Mouse (Mus musculus): ENCODE results near the gene Zfp870. TPM values are rescaled to one million over a fixed set of nuclear protein-coding genes. Genes with fewer than 3 reads are reported as not detected.

Gene Zfp870
- polyA plus RNA-seq, 1 experiment = 0.99 TPM

GRCm38 (mm10) chr17:32830418-32830782 lies 61.0 kb downstream of the Zfp870 start:
- H3K79me3 ChIP-seq (ENCODE audit: low read depth) = peaks cover 12% of the 10 kb centered on the region
- H3K4me3 ChIP-seq (ENCODE audit: insufficient read depth, poor library complexity, severe bottlenecking) = peak overlapping the region; percentile 68
- no peak for TF ChIP-seq CEBPB (IDR thresholded peaks at IDR 0.05; ENCODE audit: low read depth)
- TF ChIP-seq MYOG (IDR thresholded peaks at IDR 0.05; ENCODE audit: control insufficient read depth, extremely low read depth, insufficient read length) = no peak
- no peak for TF ChIP-seq MAX (IDR thresholded peaks at IDR 0.05)
- no peak for TF ChIP-seq MYOD1 (IDR thresholded peaks at IDR 0.05; ENCODE audit: control insufficient read depth, insufficient read length, low read depth)
- no peak overlapping the region for H3ac ChIP-seq (ENCODE audit: control insufficient read depth, insufficient read length, low read depth)
- H3K27me3 ChIP-seq (ENCODE audit: control insufficient read depth, insufficient read depth, insufficient read length) = no peaks in the 10 kb centered on the region
- H3K36me3 ChIP-seq (ENCODE audit: control insufficient read depth, insufficient read depth) = peaks cover 3% of the 10 kb centered on the region
- peaks cover 20% of the 10 kb centered on the region for H3K79me2 ChIP-seq (ENCODE audit: control insufficient read depth, insufficient read depth)

- H3K27me3 ChIP-seq (ENCODE audit: control insufficient read depth, insufficient read depth, insufficient read length) = no peaks in the 10 kb centered on the region
- H3ac ChIP-seq (ENCODE audit: control insufficient read depth, insufficient read length, low read depth) = peak within 1 kb of the TSS; percentile 97
- H3K79me3 ChIP-seq (ENCODE audit: low read depth) = peaks cover 14% of the 10 kb centered on the region
- H3K4me3 ChIP-seq (ENCODE audit: insufficient read depth, poor library complexity, severe bottlenecking) = peak within 1 kb of the TSS; percentile 68
- TF ChIP-seq CEBPB (IDR thresholded peaks at IDR 0.05; ENCODE audit: low read depth) (no peak), MAX (IDR thresholded peaks at IDR 0.05) (no peak), MYOG (IDR thresholded peaks at IDR 0.05; ENCODE audit: control insufficient read depth, extremely low read depth, insufficient read length) (no peak), CTCF (IDR thresholded peaks at IDR 0.05; ENCODE audit: control insufficient read depth, insufficient read depth, insufficient read length) (no peak), MYOD1 (IDR thresholded peaks at IDR 0.05; ENCODE audit: control insufficient read depth, insufficient read length, low read depth) (no peak), FOSL1 (IDR thresholded peaks at IDR 0.05; ENCODE audit: insufficient read depth, low read length, poor library complexity, severe bottlenecking) (no peak), USF1 (IDR thresholded peaks at IDR 0.05; ENCODE audit: low read depth) (no peak)
- peaks cover 8% of the 10 kb centered on the region for H3K36me3 ChIP-seq (ENCODE audit: control insufficient read depth, insufficient read depth)
- peaks cover 20% of the 10 kb centered on the region for H3K79me2 ChIP-seq (ENCODE audit: control insufficient read depth, insufficient read depth)
These were observed 61.7 kb downstream of the Zfp870 start, which contains the start of gene Zfp799 for GRCm38 (mm10) chr17:32829540-32830417. Zfp799 (minus strand) TSS chr17:32830261.

Other genes with a start within 250 kb of the Zfp870 start
- 0.13 TPM for gene Cyp4f40, start 232.7 kb downstream of the Zfp870 start, polyA plus RNA-seq (2012; fragmentation: generic; extraction: Trizol)
- not detected for gene Cyp4f15, start 206.0 kb downstream of the Zfp870 start, polyA plus RNA-seq (2012; fragmentation: generic; extraction: Trizol)
- gene Zfp871, start 103.4 kb downstream of the Zfp870 start, polyA plus RNA-seq (2012; fragmentation: generic; extraction: Trizol) = 2.0 TPM
- 0.01 TPM for gene Zfp811, start 81.7 kb downstream of the Zfp870 start, polyA plus RNA-seq (2012; fragmentation: generic; extraction: Trizol)
- 1.3 TPM for gene Zfp799, start 61.4 kb downstream of the Zfp870 start, polyA plus RNA-seq (2012; fragmentation: generic; extraction: Trizol)
- gene Cyp4f14, start 25.7 kb upstream of the Zfp870 start, polyA plus RNA-seq (2012; fragmentation: generic; extraction: Trizol) = 0.02 TPM
- 1.5 TPM for gene Cyp4f13, start 55.8 kb upstream of the Zfp870 start, polyA plus RNA-seq (2012; fragmentation: generic; extraction: Trizol)
- 1.8 TPM for gene Zfp472, start 74.2 kb upstream of the Zfp870 start, polyA plus RNA-seq (2012; fragmentation: generic; extraction: Trizol)
- 1.4 TPM for gene Zfp952, start 101.5 kb upstream of the Zfp870 start, polyA plus RNA-seq (2012; fragmentation: generic; extraction: Trizol)
- gene Zfp763, start 141.8 kb upstream of the Zfp870 start, polyA plus RNA-seq (2012; fragmentation: generic; extraction: Trizol) = 0.96 TPM
- gene 4921501E09Rik, start 176.4 kb upstream of the Zfp870 start, polyA plus RNA-seq (2012; fragmentation: generic; extraction: Trizol) = not detected
- gene Zfp563, start 197.7 kb upstream of the Zfp870 start, polyA plus RNA-seq (2012; fragmentation: generic; extraction: Trizol) = 1.3 TPM
- gene Morc2b, start 248.0 kb upstream of the Zfp870 start, polyA plus RNA-seq (2012; fragmentation: generic; extraction: Trizol) = 0.04 TPM